Mouse (Mus musculus) heart, adult 8-10 months (tissue): ENCODE measurements at regions not wholly inside any gene's neighbourhood (a gene's known extent, or its start where the extent isn't known, plus 50 kb on each side); places are given as distances from the start of the nearest gene placed in this dataset.
"Not testable (repeated sequence)": the region's sequence is repeated elsewhere in the genome, so short reads cannot be mapped to it uniquely, and the experiment has no call there.

ENCODE experiments used
- DNase-seq: peaks from one replicate; pipeline ENCODE4 v3.0.0; 2022; ENCODE audit warnings: low spot score

DNA sequence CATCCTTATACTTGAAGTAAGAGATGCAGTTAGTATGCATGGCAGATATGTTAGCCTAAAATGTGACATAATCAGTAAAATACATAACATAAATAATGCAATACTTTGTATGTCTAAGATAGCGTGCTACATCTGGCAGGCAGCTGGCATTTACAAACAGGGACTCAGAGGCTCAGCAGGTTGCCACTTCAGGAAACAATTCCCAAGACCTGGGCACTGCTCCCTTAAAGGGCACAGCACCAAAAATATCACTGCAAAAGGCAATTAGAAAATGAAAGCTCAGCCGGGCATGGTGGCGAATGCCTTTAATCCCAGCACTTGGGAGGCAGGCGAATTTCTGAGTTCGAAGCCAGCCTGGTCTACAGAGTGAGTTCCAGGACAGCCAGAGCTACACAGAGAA, 544.0 kb downstream of the Zfp704 start:
- DNase-seq: no peak

DNA sequence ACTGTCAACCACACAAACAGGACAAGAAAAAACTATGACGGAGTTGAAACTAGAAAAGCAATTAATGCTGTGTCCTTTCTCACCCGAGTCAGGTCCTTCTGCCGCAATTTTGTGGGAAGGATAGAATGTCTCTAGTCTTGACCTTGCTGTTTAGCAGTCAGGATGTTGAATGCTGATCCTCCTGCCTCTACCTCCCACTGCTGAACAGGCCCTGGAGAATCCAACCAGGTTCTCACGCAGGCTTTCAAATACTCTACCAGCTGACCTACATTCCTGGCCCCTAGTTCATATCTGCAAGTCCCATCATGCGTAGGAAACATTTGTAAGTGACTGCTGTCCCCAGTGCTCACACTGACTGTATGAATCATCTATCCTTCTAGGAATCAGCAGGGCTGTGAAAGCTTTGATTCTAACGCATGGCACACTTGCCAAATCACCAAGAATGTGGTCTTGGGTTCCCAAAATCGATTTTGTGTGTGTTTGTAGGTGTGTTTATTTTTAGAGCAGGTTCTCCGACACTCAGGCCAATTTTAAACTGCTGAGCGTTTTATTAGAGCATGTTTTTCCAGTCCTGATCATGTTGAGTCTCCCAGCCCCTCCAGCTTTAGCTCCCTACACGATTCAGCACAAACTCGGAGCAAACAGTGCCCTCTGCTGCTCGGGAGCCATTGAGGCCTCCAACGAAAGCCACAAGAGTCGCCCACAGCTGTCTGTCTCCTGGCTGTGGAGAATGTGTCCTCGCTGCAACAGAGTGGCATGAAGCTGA, 545.4 kb downstream of the Zfp704 start:
- no peak for DNase-seq

DNA sequence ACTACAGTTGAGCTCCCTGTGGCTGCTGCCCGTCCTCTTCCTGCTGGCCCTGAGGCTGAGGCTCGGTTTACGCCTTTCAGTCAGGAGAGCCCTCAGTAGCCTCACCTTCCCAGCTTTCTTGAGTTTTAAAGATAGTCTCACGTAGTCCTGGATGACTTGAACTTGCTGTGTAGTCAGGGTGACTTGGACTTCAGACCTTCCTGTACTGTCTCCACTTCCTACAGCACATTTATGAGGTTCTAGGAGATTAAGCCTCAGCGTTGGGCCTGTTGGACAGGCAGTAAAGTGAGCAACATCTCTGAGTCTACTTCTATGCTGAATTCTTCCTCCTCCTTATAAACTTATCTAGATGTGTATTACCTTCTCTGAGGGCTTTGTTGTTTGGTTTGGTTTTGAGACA, 546.2 kb downstream of the Zfp704 start:
- no peak for DNase-seq

DNA sequence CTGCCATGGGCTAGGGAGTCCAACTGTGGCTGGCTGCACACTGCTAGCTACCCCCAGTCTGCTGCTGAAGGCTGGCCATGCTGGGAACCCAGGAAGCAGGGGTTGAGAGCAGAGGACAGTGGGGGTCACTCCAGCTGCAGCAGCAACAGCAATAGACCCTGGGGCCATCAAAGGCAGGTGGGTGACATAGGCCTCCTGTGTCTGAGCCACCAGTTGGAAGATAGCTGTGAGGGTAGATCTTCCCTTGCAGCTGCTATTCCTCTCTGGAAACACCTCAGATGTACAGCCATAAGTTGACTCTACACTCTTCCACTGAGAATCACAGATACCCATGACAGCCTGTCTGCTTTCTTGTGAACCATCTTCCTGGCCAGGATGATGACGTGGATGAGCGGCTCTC, 548.5 kb downstream of the Zfp704 start:
- DNase-seq: no peak

DNA sequence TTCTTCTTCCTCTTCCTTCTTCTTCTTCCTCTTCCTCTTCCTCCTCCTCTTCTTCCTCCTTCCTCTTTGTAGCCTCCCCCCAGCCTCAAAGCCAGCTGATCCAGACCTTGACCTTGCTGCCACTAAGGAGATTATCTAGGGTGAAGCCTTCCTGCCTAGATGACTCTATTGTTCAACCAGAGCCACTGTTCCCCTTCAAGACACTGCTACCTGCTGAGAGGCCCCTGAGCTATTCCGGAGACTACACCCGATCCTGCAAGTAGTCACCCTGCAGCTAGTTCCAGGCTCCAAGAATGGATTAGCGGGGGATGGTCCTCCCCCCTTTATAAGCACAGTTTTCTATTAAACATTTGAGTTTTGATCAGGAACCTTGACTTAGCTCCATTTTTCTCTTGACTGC, 552.2 kb downstream of the Zfp704 start:
- DNase-seq: not testable (repeated sequence)

DNA sequence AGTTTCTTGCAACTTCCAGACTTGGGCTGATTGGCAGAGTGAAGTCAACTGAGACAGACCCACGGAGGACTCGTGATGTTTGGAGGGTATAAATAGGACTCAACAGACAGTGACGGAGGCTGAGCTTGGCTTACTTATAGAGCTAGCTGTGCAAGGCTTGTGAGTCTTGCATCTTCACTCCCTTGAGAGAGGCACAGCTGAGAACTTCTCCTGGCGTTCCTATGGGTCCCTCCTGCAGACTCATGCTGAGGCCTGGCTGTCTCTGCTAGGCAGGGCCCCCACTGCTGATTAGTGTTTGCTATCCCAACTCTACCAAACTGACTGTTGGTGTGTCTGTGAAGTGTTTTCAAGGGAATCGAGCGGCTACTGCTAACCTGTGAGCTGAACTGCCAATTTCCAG, 553.0 kb downstream of the Zfp704 start:
- no peak for DNase-seq

DNA sequence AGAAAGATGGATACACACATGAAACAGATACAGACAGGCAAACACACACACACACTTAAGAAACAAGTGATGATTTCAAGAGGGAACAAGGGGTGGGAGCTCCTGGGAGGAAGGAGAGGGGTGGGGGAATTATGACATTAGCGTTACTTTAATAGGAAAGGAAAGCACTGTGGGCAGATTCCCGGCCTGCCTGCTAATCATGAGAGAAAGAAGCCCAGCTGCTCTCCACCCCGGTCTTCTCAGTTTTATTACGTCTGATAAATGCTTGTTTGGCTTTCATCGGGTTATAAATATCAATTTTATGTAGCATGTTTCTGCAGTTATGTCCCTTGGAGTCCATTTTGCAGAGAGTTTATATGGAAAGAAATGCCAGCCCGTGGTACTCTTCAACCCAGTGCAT, 554.1 kb downstream of the Zfp704 start:
- DNase-seq: no peak
